Mouse (Mus musculus) limb, embryonic 11.5 days (tissue): ENCODE data around the gene Sertad1. TPM values are rescaled to one million over a fixed set of nuclear protein-coding genes. Genes with fewer than 3 reads are reported as not detected.
A peak's percentile ranks its signal among the peaks of the same experiment; 100 is the strongest.

Experiments used
- ATAC-seq: fragments of 200-750 bp; cut with Nextera tagmentation; 2 replicates; pipeline ENCODE4 v1.8.0; 2017; ENCODE audit warnings: low read depth; ENCODE audit not compliant: insufficient number of reproducible peaks, low FRiP score, low TSS enrichment
- DNase-seq: peaks from one replicate; pipeline ENCODE4 v3.0.0-alpha.2; 2015; ENCODE audit warnings: low spot score
- H3K27ac ChIP-seq: fragments of 300-500 bp; sonication (generic); replicated peaks from 2 replicates; pipeline ENCODE4 v1.5.1; 2014; ENCODE audit warnings: low read depth, mild to moderate bottlenecking, low read length
- H3K27me3 ChIP-seq: fragments of 300-500 bp; sonication (generic); 2 replicates; pipeline ENCODE4 v1.6.1; 2014; ENCODE audit warnings: mild to moderate bottlenecking, low read length, mixed read lengths; ENCODE audit not compliant: control insufficient read depth, insufficient read depth
- H3K36me3 ChIP-seq: fragments of 300-500 bp; sonication (generic); 2 replicates; pipeline ENCODE4 v1.6.1; 2014; ENCODE audit warnings: mild to moderate bottlenecking, low read length, moderate library complexity, mixed read lengths; ENCODE audit not compliant: control insufficient read depth, insufficient read depth
- H3K4me1 ChIP-seq: fragments of 300-500 bp; sonication (generic); 2 replicates; pipeline ENCODE4 v1.6.1; 2014; ENCODE audit warnings: low read length, mixed read lengths; ENCODE audit not compliant: control insufficient read depth, insufficient read depth
- H3K4me2 ChIP-seq: fragments of 300-500 bp; sonication (generic); 2 replicates; pipeline ENCODE4 v1.6.1; 2014; ENCODE audit warnings: low read depth, mild to moderate bottlenecking, moderate library complexity; ENCODE audit not compliant: severe bottlenecking
- H3K4me3 ChIP-seq: fragments of 300-500 bp; sonication (generic); 2 replicates; pipeline ENCODE4 v1.5.1; 2014; ENCODE audit warnings: low read depth, low read length
- H3K9ac ChIP-seq: fragments of 300-500 bp; sonication (generic); 2 replicates; pipeline ENCODE4 v1.6.1; 2014; ENCODE audit warnings: mild to moderate bottlenecking, low read length
- H3K9me3 ChIP-seq: fragments of 300-500 bp; sonication (generic); 2 replicates; pipeline ENCODE4 v1.6.1; 2016; ENCODE audit warnings: low read length; ENCODE audit not compliant: control insufficient read depth
- WGBS: fragments of 180-500 bp; shearing (Covaris S2); extraction: QIAGEN DNeasy Blood & Tissue Kit; methylation state at CpG from one replicate; pipeline ENCODE4 v1.1.7; 2014; 5-methylcytosine and 5-hydroxymethylcytosine counted together
- polyA plus RNA-seq: library from polyadenylated mRNA; unstranded; fragments of >200 nt; fragmentation: Nextera tagmentation; extraction: Ambion mirVana; gene quantifications from 2 replicates; pipeline ENCODE4 v1.2.1, GENCODE M21; 2014

Gene Sertad1
- polyA plus RNA-seq, 1 experiment from 2014 or later, result 29.0 TPM

- H3K36me3 ChIP-seq, result no peaks in the 10 kb centered on the region
- peak; percentile 74 for DNase-seq
- H3K4me1 ChIP-seq, result 0 out of 2 replicates have a peak, but pooled peaks cover 4% of the 10 kb centered on the region
Measured at GRCm38 (mm10) chr7:27449256-27449862, 37.4 kb upstream of the Sertad1 start.

GRCm38 (mm10) chr7:27451359-27451758, 35.4 kb upstream of the Sertad1 start:
- Histone ChIP-seq H3K9ac (no peak overlapping the region), H3K27me3 (peaks cover 10% of the 10 kb centered on the region), H3K4me3 (no peak overlapping the region), H3K4me1 (0 out of 2 replicates have a peak, but pooled peaks cover 4% of the 10 kb centered on the region), H3K9me3 (no peaks in the 10 kb centered on the region), H3K4me2 (no peak overlapping the region), H3K36me3 (no peaks in the 10 kb centered on the region), H3K27ac (no peak overlapping the region)
- DNase-seq (no peak), ATAC-seq (no peak)
- WGBS, result 98% methylated on average over 2 of the region's 2 CpGs

More at GRCm38 (mm10) chr7:27449256-27449862, 37.4 kb upstream of the Sertad1 start:
- Histone ChIP-seq H3K9ac (no peak overlapping the region), H3K27me3 (peaks cover 24% of the 10 kb centered on the region), H3K27ac (no peak overlapping the region), H3K4me2 (no peak overlapping the region), H3K4me3 (no peak overlapping the region), H3K9me3 (no peaks in the 10 kb centered on the region)
- no peak for ATAC-seq
- WGBS, result 62% methylated on average over 10 of the region's 10 CpGs

GRCm38 (mm10) chr7:27452206-27452770, 34.4 kb upstream of the Sertad1 start:
- 60% methylated on average over 13 of the region's 13 CpGs for WGBS
- H3K9me3 ChIP-seq, result no peaks in the 10 kb centered on the region
- H3K4me3 ChIP-seq, result no peak overlapping the region
- H3K4me2 ChIP-seq, result no peak overlapping the region
- H3K9ac ChIP-seq, result no peak overlapping the region
- no peak for ATAC-seq
- H3K27ac ChIP-seq, result no peak overlapping the region
- H3K36me3 ChIP-seq, result no peaks in the 10 kb centered on the region
- DNase-seq, result no peak
- 0 out of 2 replicates have a peak, but pooled peaks cover 4% of the 10 kb centered on the region for H3K4me1 ChIP-seq
- peaks cover 1% of the 10 kb centered on the region for H3K27me3 ChIP-seq

DNA sequence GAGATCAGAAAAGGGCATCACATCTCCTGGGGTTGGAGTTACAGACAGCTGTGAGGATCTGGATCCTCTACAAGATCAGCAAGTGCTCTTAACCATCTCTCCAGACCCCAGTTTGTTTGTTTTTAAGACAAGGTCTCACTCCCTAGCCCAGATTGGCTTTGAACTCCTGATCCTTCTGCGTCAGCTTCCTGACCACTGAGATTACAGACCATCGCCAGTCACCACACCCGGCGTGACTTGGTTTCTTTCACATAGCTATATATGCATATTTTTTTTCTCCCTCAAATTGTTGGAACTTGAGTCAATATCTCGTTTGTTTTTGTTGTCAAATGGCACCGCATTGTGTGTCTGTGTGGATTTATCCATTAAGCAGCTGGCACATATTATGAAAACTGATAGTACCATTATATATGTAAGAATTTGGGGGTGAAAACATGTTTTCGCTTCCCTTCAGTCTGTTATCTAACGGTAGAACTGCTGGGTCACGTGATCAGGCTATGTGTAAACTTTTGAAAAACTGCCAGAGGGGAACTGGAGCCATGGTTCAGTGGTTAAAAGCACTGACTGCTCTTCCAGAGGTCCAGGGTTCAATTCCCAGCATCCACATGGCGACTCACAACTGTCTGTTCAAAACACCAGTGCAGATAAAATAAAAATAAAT, 32.1 kb upstream of the Sertad1 start:
- ATAC-seq (no peak), DNase-seq (no peak)
- Histone ChIP-seq H3K27me3 (no peaks in the 10 kb centered on the region), H3K9me3 (no peaks in the 10 kb centered on the region), H3K36me3 (no peaks in the 10 kb centered on the region), H3K4me3 (no peak overlapping the region), H3K4me1 (no peaks in the 10 kb centered on the region), H3K27ac (no peak overlapping the region), H3K9ac (no peak overlapping the region), H3K4me2 (no peak overlapping the region)
- WGBS, result 82% methylated on average over 10 of the region's 10 CpGs

GRCm38 (mm10) chr7:27455273-27455672, 31.4 kb upstream of the Sertad1 start:
- H3K27me3 ChIP-seq, result no peaks in the 10 kb centered on the region
- H3K4me2 ChIP-seq, result no peak overlapping the region
- DNase-seq, result no peak
- H3K27ac ChIP-seq, result no peak overlapping the region
- no peaks in the 10 kb centered on the region for H3K9me3 ChIP-seq
- WGBS, result 88% methylated on average over 3 of the region's 3 CpGs
- no peak overlapping the region for H3K9ac ChIP-seq
- ATAC-seq, result no peak
- H3K4me3 ChIP-seq, result no peak overlapping the region
- H3K36me3 ChIP-seq, result no peaks in the 10 kb centered on the region
- no peaks in the 10 kb centered on the region for H3K4me1 ChIP-seq

- no peaks in the 10 kb centered on the region for H3K4me1 ChIP-seq
- WGBS, result 90% methylated on average over 4 of the region's 4 CpGs
- no peak overlapping the region for H3K4me2 ChIP-seq
- ATAC-seq (no peak), DNase-seq (no peak)
- H3K9me3 ChIP-seq, result no peaks in the 10 kb centered on the region
- H3K27ac ChIP-seq, result no peak overlapping the region
- no peaks in the 10 kb centered on the region for H3K36me3 ChIP-seq
- H3K27me3 ChIP-seq, result no peaks in the 10 kb centered on the region
- no peak overlapping the region for H3K4me3 ChIP-seq
- H3K9ac ChIP-seq, result no peak overlapping the region
Measured at GRCm38 (mm10) chr7:27458614-27459013, 28.1 kb upstream of the Sertad1 start.

- Histone ChIP-seq H3K27ac (no peak overlapping the region), H3K9ac (no peak overlapping the region), H3K9me3 (no peaks in the 10 kb centered on the region), H3K4me3 (no peak overlapping the region), H3K27me3 (no peaks in the 10 kb centered on the region), H3K4me2 (no peak overlapping the region), H3K36me3 (no peaks in the 10 kb centered on the region), H3K4me1 (no peaks in the 10 kb centered on the region)
- DNase-seq, result no peak
- 93% methylated on average over 5 of the region's 5 CpGs for WGBS
- no peak for ATAC-seq
Measured at GRCm38 (mm10) chr7:27459640-27460039, 27.1 kb upstream of the Sertad1 start.

- no peak overlapping the region for H3K9ac ChIP-seq
- H3K9me3 ChIP-seq, result no peaks in the 10 kb centered on the region
- H3K36me3 ChIP-seq, result no peaks in the 10 kb centered on the region
- no peaks in the 10 kb centered on the region for H3K4me1 ChIP-seq
- 76% methylated on average over 6 of the region's 6 CpGs for WGBS
- H3K4me3 ChIP-seq, result no peak overlapping the region
- DNase-seq (no peak), ATAC-seq (no peak)
- H3K4me2 ChIP-seq, result no peak overlapping the region
- no peak overlapping the region for H3K27ac ChIP-seq
- no peaks in the 10 kb centered on the region for H3K27me3 ChIP-seq
Measured at GRCm38 (mm10) chr7:27460477-27460876, 26.2 kb upstream of the Sertad1 start.
